In genomic region chr15:77911065-77911464, GRCm38 (mm10) we compare ENCODE assay signal across 10 mouse cellular contexts. TPM values are rescaled to one million over a fixed set of nuclear protein-coding genes. Genes with fewer than 3 reads are reported as not detected.
A peak's percentile ranks its signal among the peaks of the same experiment; 100 is the strongest.
DNase-seq lines count a peak whose midpoint lies in the region; ATAC-seq and TF ChIP-seq lines count a peak whose summit lies in the region.
"Had no signal": no experiment of that assay in that cellular context is flagged by ENCODE, and none has a peak within 500 bp of the region (broad histone marks: within the 10 kb centered on the region; RNA-seq: fewer than 3 reads in every experiment).

No protein-coding gene starts in this region.

- no peak overlapping the region for H3K9ac ChIP-seq in heart, embryonic 14.5 days (ENCODE audit: low read length)
- H3K9ac ChIP-seq: hindbrain, embryonic 15.5 days had no signal

- DNase-seq in gastrocnemius, adult 18-20 months (ENCODE audit: low spot score): peak; percentile 39
- DNase-seq in gastrocnemius, postnatal 36 days: no peak
- DNase-seq in kidney, postnatal 4 days: peak; percentile 50 to 72
- no peak for DNase-seq in layer of hippocampus, adult 9-11 months
- no peak for DNase-seq in layer of hippocampus, adult 11-12 months (ENCODE audit: low spot score)
- DNase-seq in left cerebral cortex, postnatal 10 days (ENCODE audit: extremely low spot score in 1 of 2, low spot score in 2 of 2): no peak

- H3ac ChIP-seq in myocyte (ENCODE audit: control insufficient read depth, insufficient read length): no peak overlapping the region

- peak overlapping the region; percentile 4; the same call in 1 of the 2 replicates for H3K4me2 ChIP-seq in heart, embryonic 14.5 days (ENCODE audit: low read length)
- H3K4me2 ChIP-seq in myocyte (ENCODE audit: low read depth): peak overlapping the region; percentile 51
- H3K4me2 ChIP-seq: hindbrain, embryonic 15.5 days had no signal

- peak; percentile 60; the same call in 1 of the 2 replicates for ATAC-seq in heart, embryonic 14.5 days (ENCODE audit: insufficient number of reproducible peaks, insufficient read depth, low FRiP score, low read depth)

- peaks cover 27 to 28% of the 10 kb centered on the region in 2 experiments for H3K4me1 ChIP-seq in heart, embryonic 14.5 days (ENCODE audit: control insufficient read depth in 2 of 2, insufficient read depth in 2 of 2, low read length in 2 of 2)
- H3K4me1 ChIP-seq: hindbrain, embryonic 15.5 days had no signal

- H3K27ac ChIP-seq in heart, embryonic 14.5 days (replicated peaks in 1 of 2; ENCODE audit: control insufficient read depth in 1 of 2, insufficient read depth in 1 of 2, low read depth in 2 of 2, low read length in 2 of 2): peak overlapping the region; percentile 53 to 75
- H3K27ac ChIP-seq: hindbrain, embryonic 15.5 days had no signal

- no peaks in the 10 kb centered on the region for H3K9me3 ChIP-seq in heart, embryonic 14.5 days (ENCODE audit: control insufficient read depth, low read length)
- H3K9me3 ChIP-seq: hindbrain, embryonic 15.5 days had no signal

- peak; percentile 33 for TF ChIP-seq POLR2A in myocyte (IDR thresholded peaks at IDR 0.05; ENCODE audit: insufficient read length, low read depth)

- no peaks in the 10 kb centered on the region for H3K79me2 ChIP-seq in myocyte (ENCODE audit: control insufficient read depth, insufficient read depth)

- intact Hi-C loops in gastrocnemius, postnatal 36 days (cut with DNase I): no loop called here
- intact Hi-C loops in left cerebral cortex, postnatal 10 days (cut with DNase I): no loop called here

- WGBS in heart, embryonic 14.5 days: 10% methylated on average over 2 of the region's 2 CpGs

- H3K4me3 ChIP-seq in heart, embryonic 14.5 days (ENCODE audit: control insufficient read depth in 1 of 2, insufficient read depth in 1 of 2, low read depth in 1 of 2, low read length in 2 of 2): no peak overlapping the region
- H3K4me3 ChIP-seq in myocyte: no peak overlapping the region
- H3K4me3 ChIP-seq: hindbrain, embryonic 15.5 days had no signal

- H3K36me3 ChIP-seq in heart, embryonic 14.5 days (ENCODE audit: control insufficient read depth, insufficient read depth, low read length): peaks cover 28% of the 10 kb centered on the region
- peaks cover 18% of the 10 kb centered on the region for H3K36me3 ChIP-seq in myocyte (ENCODE audit: control insufficient read depth, insufficient read depth)

- no peaks in the 10 kb centered on the region for H3K27me3 ChIP-seq in heart, embryonic 14.5 days (ENCODE audit: control insufficient read depth, insufficient read depth, low read length)
- H3K27me3 ChIP-seq in myocyte (ENCODE audit: control insufficient read depth, insufficient read depth, insufficient read length): no peaks in the 10 kb centered on the region
- H3K27me3 ChIP-seq: CH12.LX had no signal

TF ChIP-seq in myocyte, 11 proteins besides CTCF, POLR2A, EP300 and RAD21:
- TF ChIP-seq MYOD1 (IDR thresholded peaks at IDR 0.05; ENCODE audit: control insufficient read depth in 1 of 3, insufficient read length in 2 of 3, low read depth in 2 of 3) (peak in 1 of 3 experiments; percentile 3), REST (IDR thresholded peaks at IDR 0.05; ENCODE audit: insufficient read depth, insufficient read length) (no peak), MYOG (IDR thresholded peaks at IDR 0.05; ENCODE audit: control insufficient read depth in 1 of 3, insufficient read depth in 1 of 3, insufficient read length in 2 of 3, low read depth in 2 of 3) (no peak), E2F4 (IDR thresholded peaks at IDR 0.05; ENCODE audit: insufficient read depth) (no peak), POLR2AphosphoS2 (IDR thresholded peaks at IDR 0.05; ENCODE audit: insufficient read length, low read depth) (peak; percentile 30), CEBPB (IDR thresholded peaks at IDR 0.05; ENCODE audit: insufficient read depth, poor library complexity, severe bottlenecking) (0 out of 2 replicates have a peak, but pooled peaks have one; percentile 32)
TF ChIP-seq in myocyte: peak in this region for 3.

RNA-seq across cellular contexts. Expression of gene Txn2, which starts 17.7 kb away (rescaled TPM):
- total RNA-seq in gastrocnemius, adult 18-20 months (2021): 100 to 1,000 TPM; 215 to 223 TPM
- total RNA-seq in gastrocnemius, postnatal 36 days (2021): 100 to 1,000 TPM; 207 to 218 TPM
- polyA plus RNA-seq in heart, embryonic 14.5 days (2014; fragmentation: Nextera tagmentation; extraction: Ambion mirVana): 304 and 310 TPM in 2 replicates
- polyA plus RNA-seq in myocyte (2012; fragmentation: generic; extraction: Trizol): 383 TPM
- 100 to 1,000 TPM; 108 to 115 TPM for total RNA-seq in left cerebral cortex, postnatal 10 days (2021)

RNA-seq across cellular contexts. Expression of gene Foxred2, which starts 45.5 kb away (rescaled TPM):
- under 1 TPM; 0.45 to 0.53 TPM for total RNA-seq in gastrocnemius, adult 18-20 months (2021)
- under 1 TPM; 0.64 to 0.87 TPM for total RNA-seq in gastrocnemius, postnatal 36 days (2021)
- 0.55 TPM in 2 replicates for polyA plus RNA-seq in heart, embryonic 14.5 days (2014; fragmentation: Nextera tagmentation; extraction: Ambion mirVana)
- polyA plus RNA-seq in myocyte (2012; fragmentation: generic; extraction: Trizol): 4.8 TPM
- 10 to 100 TPM; 13.8 to 14.8 TPM for total RNA-seq in left cerebral cortex, postnatal 10 days (2021)

RNA-seq across cellular contexts. Expression of gene Eif3d, which starts 59.5 kb away (rescaled TPM):
- 10 to 100 TPM; 55.8 to 61.7 TPM for total RNA-seq in gastrocnemius, adult 18-20 months (2021)
- 10 to 100 TPM; 52.9 to 53.9 TPM for total RNA-seq in gastrocnemius, postnatal 36 days (2021)
- polyA plus RNA-seq in heart, embryonic 14.5 days (2014; fragmentation: Nextera tagmentation; extraction: Ambion mirVana): 121 and 135 TPM in 2 replicates
- 461 TPM for polyA plus RNA-seq in myocyte (2012; fragmentation: generic; extraction: Trizol)
- 100 to 1,000 TPM; 115 to 116 TPM for total RNA-seq in left cerebral cortex, postnatal 10 days (2021)

Comparison
In these comparisons a context has a peak if more than half of its experiments do, and no peak if none do; other contexts are left out.
1. DNase-seq: peak in gastrocnemius, adult 18-20 months (single experiment) and kidney, postnatal 4 days (2 of 2); none in gastrocnemius, postnatal 36 days (0 of 2), layer of hippocampus, adult 9-11 months (single experiment), layer of hippocampus, adult 11-12 months (single experiment) and left cerebral cortex, postnatal 10 days (0 of 2).
2. RNA of gene Foxred2, which starts 45.5 kb away (total RNA-seq): 13.8 to 14.8 TPM in left cerebral cortex, postnatal 10 days; 0.64 to 0.87 TPM in gastrocnemius, postnatal 36 days and 0.45 to 0.53 TPM in gastrocnemius, adult 18-20 months; every median in the first group is over 4 times any median in the second.